Comparison of ENCODE assay signal across 19 mouse cellular contexts in the genomic region with DNA sequence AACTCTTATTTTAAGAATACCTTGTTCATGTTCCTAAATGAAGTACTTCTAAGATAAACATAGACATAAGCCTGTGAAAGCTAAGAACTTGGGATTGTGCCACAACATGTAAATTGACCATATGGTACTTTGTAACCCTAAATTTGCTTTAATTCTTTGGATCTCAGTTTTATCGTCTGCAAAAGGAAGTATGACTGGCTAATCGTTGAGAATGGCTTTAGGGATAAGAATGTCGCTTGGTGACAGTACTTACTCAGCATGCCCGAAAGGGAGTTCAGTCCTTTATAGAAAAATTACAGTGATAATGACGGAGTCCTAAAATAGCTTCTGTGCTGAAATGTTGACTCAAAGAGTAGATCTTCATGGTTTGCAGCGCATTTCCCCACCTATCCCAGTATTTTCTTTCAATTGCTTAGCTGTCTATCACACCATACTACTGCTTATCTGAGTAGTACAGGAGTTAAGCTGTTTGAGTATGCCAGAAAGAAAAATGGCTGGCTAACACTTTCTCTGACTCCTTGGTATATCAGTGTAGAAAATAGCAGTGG.
DNase-seq lines count a peak whose midpoint lies in the region; ATAC-seq and TF ChIP-seq lines count a peak whose summit lies in the region.
"Had no signal": no experiment of that assay in that cellular context is flagged by ENCODE, and none has a peak within 500 bp of the region (broad histone marks: within the 10 kb centered on the region; RNA-seq: fewer than 3 reads in every experiment).

No protein-coding gene starts in this region.

- peaks cover 9% of the 10 kb centered on the region for H3K36me3 ChIP-seq in forebrain, embryonic 15.5 days
- H3K36me3 ChIP-seq in forebrain, embryonic 10.5 days (replicated peaks) = no peaks in the 10 kb centered on the region; the same call in 1 of the 2 replicates
- H3K36me3 ChIP-seq in liver, embryonic 15.5 days (replicated peaks) = no peaks in the 10 kb centered on the region

- no peaks in the 10 kb centered on the region for H3K27me3 ChIP-seq in forebrain, embryonic 15.5 days
- no peaks in the 10 kb centered on the region for H3K27me3 ChIP-seq in forebrain, embryonic 10.5 days (ENCODE audit: poor library complexity, severe bottlenecking)
- no peaks in the 10 kb centered on the region for H3K27me3 ChIP-seq in liver, embryonic 15.5 days
- H3K27me3 ChIP-seq: heart, embryonic 12.5 days; hindbrain, embryonic 13.5 days; kidney, embryonic 15.5 days; limb, embryonic 12.5 days; lung, embryonic 15.5 days had no signal

- no peak for DNase-seq in forebrain, embryonic 10.5 days (ENCODE audit: extremely low spot score, low spot score)
- peak in 1 of 2 experiments; percentile 19 for DNase-seq in layer of hippocampus, adult 2 months (ENCODE audit: low spot score in 2 of 2)
- no peak for DNase-seq in layer of hippocampus, adult 8-10 months (ENCODE audit: low spot score in 2 of 2)
- no peak for DNase-seq in cerebellum, postnatal 25 days
- no peak for DNase-seq in cerebellum, adult 8-10 months
- DNase-seq: adrenal gland, adult 2 months; cerebellum, adult 2 months; midbrain, embryonic 14.5 days; retina, postnatal 1 day; thymus, adult 18-20 months had no signal

- WGBS in forebrain, embryonic 15.5 days = 67% methylated on average over 6 of the region's 6 CpGs
- 95% methylated on average over 6 of the region's 6 CpGs for WGBS in forebrain, embryonic 10.5 days
- WGBS in liver, embryonic 15.5 days (ENCODE audit: insufficient replicate concordance) = 24% methylated on average over 6 of the region's 6 CpGs

- peaks cover 5% of the 10 kb centered on the region; the same call in 1 of the 2 replicates for H3K4me1 ChIP-seq in forebrain, embryonic 15.5 days
- H3K4me1 ChIP-seq in forebrain, embryonic 10.5 days = no peaks in the 10 kb centered on the region
- peaks cover 22% of the 10 kb centered on the region for H3K4me1 ChIP-seq in liver, embryonic 15.5 days (replicated peaks)
- H3K4me1 ChIP-seq: hindbrain, embryonic 13.5 days; kidney, embryonic 15.5 days; limb, embryonic 12.5 days; lung, embryonic 15.5 days had no signal

- TF ChIP-seq CTCF in layer of hippocampus, adult 2 months (conservative IDR thresholded peaks at IDR 0.05) = no peak

- no peaks in the 10 kb centered on the region for H3K9me3 ChIP-seq in forebrain, embryonic 15.5 days
- no peaks in the 10 kb centered on the region for H3K9me3 ChIP-seq in forebrain, embryonic 10.5 days
- no peaks in the 10 kb centered on the region for H3K9me3 ChIP-seq in liver, embryonic 15.5 days (replicated peaks)
- H3K9me3 ChIP-seq: heart, embryonic 12.5 days; hindbrain, embryonic 13.5 days; kidney, embryonic 15.5 days; limb, embryonic 12.5 days; lung, embryonic 15.5 days had no signal

- no peak for ATAC-seq in forebrain, embryonic 15.5 days (replicated peaks)
- peak; percentile 80 for ATAC-seq in common myeloid progenitor, adult 5-6 weeks (replicated peaks; ENCODE audit: low read depth, poor library complexity, severe bottlenecking)
- peak; percentile 87 for ATAC-seq in liver, embryonic 15.5 days (ENCODE audit: insufficient read depth)

- no peak overlapping the region for H3K4me2 ChIP-seq in forebrain, embryonic 15.5 days (replicated peaks)
- H3K4me2 ChIP-seq in liver, embryonic 15.5 days = peak overlapping the region; percentile 18; the same call in 1 of the 2 replicates
- H3K4me2 ChIP-seq: heart, embryonic 12.5 days; hindbrain, embryonic 13.5 days; kidney, embryonic 15.5 days; limb, embryonic 12.5 days; lung, embryonic 15.5 days had no signal

- H3K27ac ChIP-seq in forebrain, embryonic 15.5 days (replicated peaks) = peak overlapping the region; percentile 63
- no peak overlapping the region for H3K27ac ChIP-seq in forebrain, embryonic 10.5 days
- peak overlapping the region; percentile 43 for H3K27ac ChIP-seq in layer of hippocampus, adult 2 months
- H3K27ac ChIP-seq in liver, embryonic 15.5 days (replicated peaks) = peak overlapping the region; percentile 39
- H3K27ac ChIP-seq: hindbrain, embryonic 13.5 days; kidney, embryonic 15.5 days; limb, embryonic 12.5 days; lung, embryonic 15.5 days; macrophage had no signal

- H3K4me3 ChIP-seq in forebrain, embryonic 15.5 days = no peak overlapping the region
- H3K4me3 ChIP-seq in forebrain, embryonic 10.5 days = no peak overlapping the region
- no peak overlapping the region for H3K4me3 ChIP-seq in layer of hippocampus, adult 2 months
- no peak overlapping the region for H3K4me3 ChIP-seq in liver, embryonic 15.5 days (replicated peaks)
- H3K4me3 ChIP-seq: heart, embryonic 12.5 days; hindbrain, embryonic 13.5 days; kidney, embryonic 15.5 days; limb, embryonic 12.5 days; lung, embryonic 15.5 days had no signal

- H3K9ac ChIP-seq in forebrain, embryonic 15.5 days (replicated peaks) = no peak overlapping the region
- H3K9ac ChIP-seq in liver, embryonic 15.5 days = no peak overlapping the region
- H3K9ac ChIP-seq: heart, embryonic 12.5 days; hindbrain, embryonic 13.5 days; kidney, embryonic 15.5 days; limb, embryonic 12.5 days; lung, embryonic 15.5 days had no signal
